Mouse (Mus musculus) heart, embryonic 10.5 days (tissue): ENCODE results near the gene Lin28b. TPM values are rescaled to one million over a fixed set of nuclear protein-coding genes. Genes with fewer than 3 reads are reported as not detected.

ENCODE experiments used
- DNase-seq: peaks from one replicate; pipeline ENCODE4 v3.0.0-alpha.2; 2017; ENCODE audit warnings: low spot score
- H3K27ac ChIP-seq: fragments of 300-500 bp; sonication (generic); 2 replicates; pipeline ENCODE4 v1.5.1; 2016; ENCODE audit warnings: mild to moderate bottlenecking
- H3K27me3 ChIP-seq: fragments of 300-500 bp; sonication (generic); 2 replicates; pipeline ENCODE4 v1.6.1; 2016; ENCODE audit warnings: mild to moderate bottlenecking; ENCODE audit not compliant: poor library complexity, insufficient read depth, severe bottlenecking
- H3K36me3 ChIP-seq: fragments of 300-500 bp; sonication (generic); 2 replicates; pipeline ENCODE4 v1.6.1; 2016; ENCODE audit warnings: mild to moderate bottlenecking, moderate library complexity
- H3K4me1 ChIP-seq: fragments of 300-500 bp; sonication (generic); 2 replicates; pipeline ENCODE4 v1.6.1; 2016; ENCODE audit warnings: mild to moderate bottlenecking
- H3K4me3 ChIP-seq: fragments of 300-500 bp; sonication (generic); 2 replicates; pipeline ENCODE4 v1.5.1; 2016; ENCODE audit warnings: mild to moderate bottlenecking, moderate library complexity
- H3K9me3 ChIP-seq: fragments of 300-500 bp; sonication (generic); 2 replicates; pipeline ENCODE4 v1.6.1; 2016; ENCODE audit warnings: mild to moderate bottlenecking, moderate library complexity
- WGBS: fragments of 180-500 bp; shearing (Covaris S2); methylation state at CpG from one replicate; pipeline ENCODE4 v1.1.7; 2016; 5-methylcytosine and 5-hydroxymethylcytosine counted together
- polyA plus RNA-seq: library from polyadenylated mRNA; unstranded; fragments of >200 nt; fragmentation: Nextera tagmentation; extraction: Ambion mirVana; gene quantifications from 2 replicates; pipeline ENCODE4 v1.2.1, GENCODE M21; 2016

The Lin28b gene
- polyA plus RNA-seq, 1 experiment from 2014 or later = 17.6 TPM

- peak; percentile 91 for DNase-seq
- 1% methylated on average over 114 of the region's 116 CpGs for WGBS
- peaks cover 13% of the 10 kb centered on the region; the same call in 1 of the 2 replicates for H3K36me3 ChIP-seq
- peak within 1 kb of the TSS; percentile 96 for H3K27ac ChIP-seq
- H3K9me3 ChIP-seq = no peaks in the 10 kb centered on the region
- H3K4me1 ChIP-seq = peaks cover 6% of the 10 kb centered on the region; the same call in 1 of the 2 replicates
- 0 out of 2 replicates have a peak, but pooled peaks cover 5% of the 10 kb centered on the region for H3K27me3 ChIP-seq
- H3K4me3 ChIP-seq = peak within 1 kb of the TSS; percentile 79
Measured at GRCm38 (mm10) chr10:45335434-45336422, 150.5 kb downstream of the Lin28b start, which contains the start of gene Bves. TSS of gene Bves (plus strand) at chr10:45335772.

DNA sequence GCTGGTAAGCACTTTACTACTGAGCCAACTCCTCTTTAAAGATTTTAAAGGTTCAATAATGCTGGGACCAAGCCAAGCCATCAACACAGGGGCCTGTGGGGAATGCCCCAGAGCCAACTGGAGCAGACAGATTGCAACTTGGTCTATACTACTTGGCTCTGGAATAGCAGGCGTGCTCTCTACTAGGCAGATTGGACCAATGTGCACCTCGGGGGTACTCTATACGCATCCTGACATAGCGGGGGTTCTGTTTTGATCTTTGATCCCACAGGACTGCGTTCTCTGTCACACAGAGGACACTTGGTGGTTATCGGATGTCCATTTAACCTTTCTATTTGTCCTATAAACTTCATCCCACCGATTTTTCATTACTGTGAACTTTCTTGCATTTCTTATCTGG is 151.3 kb downstream of the Lin28b start:
- H3K9me3 ChIP-seq = no peaks in the 10 kb centered on the region
- H3K27ac ChIP-seq = peak overlapping the region; percentile 96
- DNase-seq = no peak
- 0 out of 2 replicates have a peak, but pooled peaks cover 5% of the 10 kb centered on the region for H3K27me3 ChIP-seq
- WGBS = 24% methylated on average over 7 of the region's 7 CpGs
- peaks cover 6% of the 10 kb centered on the region; the same call in 1 of the 2 replicates for H3K4me1 ChIP-seq
- peak overlapping the region; percentile 79 for H3K4me3 ChIP-seq
- peaks cover 5% of the 10 kb centered on the region; the same call in 1 of the 2 replicates for H3K36me3 ChIP-seq

- DNase-seq = no peak
- no peak overlapping the region for H3K4me3 ChIP-seq
- no peaks in the 10 kb centered on the region for H3K27me3 ChIP-seq
- no peaks in the 10 kb centered on the region for H3K9me3 ChIP-seq
- no peaks in the 10 kb centered on the region for H3K36me3 ChIP-seq
- no peak overlapping the region for H3K27ac ChIP-seq
- 86% methylated on average over 7 of the region's 7 CpGs for WGBS
- peaks cover 8% of the 10 kb centered on the region; the same call in 1 of the 2 replicates for H3K4me1 ChIP-seq
Measured at GRCm38 (mm10) chr10:45328196-45329000, 157.8 kb downstream of the Lin28b start.

Other genes starting within 250 kb of the Lin28b start
- gene Bves, start 150.6 kb downstream of the Lin28b start, polyA plus RNA-seq = 32.6 and 52.1 TPM in 2 replicates
- 16.2 and 19.7 TPM in 2 replicates for gene Hace1, start 91.4 kb upstream of the Lin28b start, polyA plus RNA-seq